Mouse (Mus musculus) liver, postnatal 0 days (tissue): ENCODE measurements at regions not wholly inside any gene's neighbourhood (a gene's known extent, or its start where the extent isn't known, plus 50 kb on each side); places are given as distances from the start of the nearest gene placed in this dataset.

Experiments used
- CTCF ChIP-seq: sonication (generic); IDR thresholded peaks from 2 replicates; pipeline ENCODE4 v1.5.1; 2016; ENCODE audit warnings: antibody characterized with exemption, low read depth
- EP300 ChIP-seq: IDR thresholded peaks from 2 replicates; pipeline ENCODE4 v1.6.1; 2016; ENCODE audit warnings: antibody characterized with exemption, low read depth, mild to moderate bottlenecking

GRCm38 (mm10) chr16:24211588-24211987 lies 181.7 kb upstream of the Lpp start:
- TF ChIP-seq CTCF (no peak), EP300 (no peak)
